Mouse (Mus musculus) G1E (cell line): Measurements from ENCODE around the gene Napepld. TPM values are rescaled to one million over a fixed set of nuclear protein-coding genes. Genes with fewer than 3 reads are reported as not detected.

Experiments
- ATAC-seq: 2 replicates; pipeline ENCODE4 v1.8.0; 2016; ENCODE audit warnings: mild to moderate bottlenecking; ENCODE audit not compliant: insufficient number of reproducible peaks, poor library complexity, low FRiP score, severe bottlenecking; ENCODE audit errors: extremely low read depth
- DNase-seq: peaks from one replicate; pipeline ENCODE4 v3.0.0; 2012; ENCODE audit warnings: low spot score
- H3K27me3 ChIP-seq: 2 replicates; pipeline ENCODE4 v1.6.1; 2012; ENCODE audit warnings: mild to moderate bottlenecking, low read length, inconsistent platforms; ENCODE audit not compliant: insufficient read depth
- H3K36me3 ChIP-seq: replicated peaks from 2 replicates; pipeline ENCODE3; 2012; ENCODE audit warnings: mild to moderate bottlenecking, inconsistent platforms
- H3K4me1 ChIP-seq: 2 replicates; pipeline ENCODE4 v1.6.1; 2012; ENCODE audit warnings: low read depth, low read length, inconsistent platforms, mixed read lengths; ENCODE audit not compliant: insufficient read depth
- H3K4me3 ChIP-seq: 2 replicates; pipeline ENCODE4 v1.5.1; 2012; ENCODE audit warnings: low read depth, mild to moderate bottlenecking, inconsistent platforms, low read length, moderate library complexity, mixed read lengths
- H3K9me3 ChIP-seq: replicated peaks from 2 replicates; pipeline ENCODE4 v1.6.1; 2012; ENCODE audit warnings: inconsistent platforms
- CTCF ChIP-seq: IDR thresholded peaks from 2 replicates; pipeline ENCODE4 v1.5.1; 2012; ENCODE audit warnings: low read depth, low read length, inconsistent platforms, mixed read lengths
- GATA1 ChIP-seq: IDR thresholded peaks from 2 replicates; pipeline ENCODE4 v1.6.1; 2012; ENCODE audit warnings: borderline replicate concordance, low read length, inconsistent platforms, mixed read lengths
- GATA2 ChIP-seq: IDR thresholded peaks from 2 replicates; pipeline ENCODE4 v1.6.1; 2012; ENCODE audit warnings: low read depth, low read length, inconsistent platforms, borderline replicate concordance
- POLR2AphosphoS5 ChIP-seq: IDR thresholded peaks from 2 replicates; pipeline ENCODE4 v1.6.1; 2012; ENCODE audit warnings: low read depth, low read length, inconsistent platforms; ENCODE audit not compliant: insufficient replicate concordance
- TAL1 ChIP-seq: conservative IDR thresholded peaks from 2 replicates; pipeline ENCODE4 v1.6.1; 2012; ENCODE audit warnings: low read depth, low read length, inconsistent platforms, mixed read lengths
- polyA plus RNA-seq: library from polyadenylated mRNA; stranded (reverse); fragments of >175 nt; gene quantifications from 2 replicates; pipeline ENCODE4 v1.2.3, GENCODE M21; 2012
- total RNA-seq, 2 experiments: library from RNA; stranded (forward) in 1 of 2; stranded (reverse) in 1 of 2; fragments of 200-1000 nt in 1 of 2; fragments of >200 nt in 1 of 2; fragmentation: Nextera tagmentation in 1 of 2; gene quantifications; 2 replicates each; pipeline ENCODE4 v1.2.3; 2014 to 2017

Napepld gene
- total and polyA plus RNA-seq, 3 experiments = 1.4 to 16.1 (median 3.6) TPM

DNA sequence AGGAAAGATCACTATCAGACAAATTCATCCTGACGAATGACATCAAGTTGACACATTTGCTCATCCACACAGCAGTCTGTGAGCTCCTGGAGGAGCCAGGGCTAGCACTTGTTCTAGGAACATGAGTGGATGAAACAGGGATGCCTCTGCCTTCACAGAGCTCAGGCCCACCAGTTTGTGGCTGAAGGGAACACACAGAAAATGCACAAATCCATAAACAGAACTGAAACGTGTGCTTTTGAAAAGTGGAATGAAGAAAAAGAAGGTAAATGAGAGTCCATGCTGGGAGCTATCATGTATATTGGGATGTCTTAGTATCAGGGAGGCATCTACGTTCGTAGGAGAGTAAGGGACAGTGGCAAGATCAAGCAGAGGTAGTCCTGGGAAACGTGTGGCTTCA, 27.9 kb upstream of the Napepld start:
- no peak for ATAC-seq
- Histone ChIP-seq H3K9me3 (0 out of 2 replicates have a peak, but pooled peaks cover 3% of the 10 kb centered on the region), H3K4me3 (no peak overlapping the region), H3K4me1 (peaks cover 3% of the 10 kb centered on the region; the same call in 1 of the 2 replicates), H3K27me3 (peaks cover 30% of the 10 kb centered on the region), H3K36me3 (no peaks in the 10 kb centered on the region)
- DNase-seq = no peak
- TF ChIP-seq TAL1 (no peak), GATA2 (no peak), POLR2AphosphoS5 (no peak), GATA1 (no peak), CTCF (no peak)

- Histone ChIP-seq H3K4me3 (no peak overlapping the region), H3K36me3 (no peaks in the 10 kb centered on the region)
These were observed 23.7 kb upstream of the Napepld start for GRCm38 (mm10) chr5:21724872-21725271.

DNA sequence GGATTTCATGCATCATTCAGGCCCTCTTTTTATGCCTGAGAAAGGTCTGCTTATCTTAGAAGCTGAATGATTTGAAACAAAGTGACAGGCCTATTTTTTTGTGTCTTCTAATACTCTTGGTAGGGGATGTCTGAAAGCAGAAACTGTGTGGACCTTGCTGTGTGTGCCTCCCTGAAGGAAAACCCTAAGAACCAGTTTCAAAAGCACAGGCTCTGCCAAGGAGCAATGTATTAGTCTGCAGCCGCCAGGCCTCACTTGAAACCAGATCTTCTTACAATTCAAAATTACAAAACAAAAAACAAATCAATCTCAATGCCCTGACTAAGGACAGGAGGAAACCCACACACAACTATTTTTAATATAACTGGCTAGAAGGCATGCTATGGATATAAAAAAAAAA, 23.2 kb upstream of the Napepld start:
- ATAC-seq (no peak), DNase-seq (no peak)
- no peaks in the 10 kb centered on the region; the same call in 1 of the 2 replicates for H3K4me1 ChIP-seq
- H3K4me3 ChIP-seq = no peak overlapping the region
- H3K36me3 ChIP-seq = no peaks in the 10 kb centered on the region
- peaks cover 32% of the 10 kb centered on the region for H3K27me3 ChIP-seq
- TF ChIP-seq POLR2AphosphoS5 (no peak), CTCF (no peak), GATA1 (no peak), TAL1 (no peak), GATA2 (no peak)
- H3K9me3 ChIP-seq = no peaks in the 10 kb centered on the region

More at GRCm38 (mm10) chr5:21724872-21725271, 23.7 kb upstream of the Napepld start:
- no peak for DNase-seq
- Histone ChIP-seq H3K4me1 (no peaks in the 10 kb centered on the region; the same call in 1 of the 2 replicates), H3K9me3 (no peaks in the 10 kb centered on the region), H3K27me3 (peaks cover 31% of the 10 kb centered on the region)
- TF ChIP-seq POLR2AphosphoS5 (no peak), GATA2 (no peak), CTCF (no peak), GATA1 (no peak), TAL1 (no peak)
- ATAC-seq = no peak

GRCm38 (mm10) chr5:21719209-21719608, 18.0 kb upstream of the Napepld start:
- Histone ChIP-seq H3K4me3 (no peak overlapping the region), H3K9me3 (no peaks in the 10 kb centered on the region), H3K36me3 (no peaks in the 10 kb centered on the region), H3K4me1 (peaks cover 6% of the 10 kb centered on the region), H3K27me3 (peaks cover 29% of the 10 kb centered on the region)
- ATAC-seq (no peak), DNase-seq (no peak)
- no peak for TF ChIP-seq GATA1
- no peak for TF ChIP-seq POLR2AphosphoS5
- TF ChIP-seq GATA2 = no peak
- no peak for TF ChIP-seq TAL1
- no peak for TF ChIP-seq CTCF

DNA sequence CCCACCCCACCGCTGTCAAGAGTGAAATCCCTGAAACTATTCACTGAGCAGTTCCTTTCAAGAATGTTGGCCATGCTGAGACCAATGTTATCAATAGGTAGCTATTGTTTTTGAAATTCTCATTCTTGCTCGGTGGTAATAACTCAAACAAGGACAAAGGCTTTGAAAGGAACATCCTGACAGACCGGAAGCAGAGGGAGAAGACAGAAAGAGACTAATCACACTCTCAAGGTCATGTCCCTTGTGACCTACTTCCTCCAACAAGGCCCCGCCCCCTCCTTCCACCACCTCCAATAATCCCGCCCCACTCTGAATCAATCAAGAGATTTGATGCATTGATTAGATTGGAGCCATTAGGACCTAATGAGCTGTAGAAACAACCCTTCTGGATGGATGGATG, 17.4 kb upstream of the Napepld start:
- TF ChIP-seq CTCF (no peak), TAL1 (no peak), GATA1 (no peak), GATA2 (no peak), POLR2AphosphoS5 (no peak)
- H3K36me3 ChIP-seq = no peaks in the 10 kb centered on the region
- peaks cover 29% of the 10 kb centered on the region for H3K27me3 ChIP-seq
- no peak for DNase-seq
- H3K9me3 ChIP-seq = no peaks in the 10 kb centered on the region
- H3K4me3 ChIP-seq = no peak overlapping the region
- no peak for ATAC-seq
- H3K4me1 ChIP-seq = peaks cover 6% of the 10 kb centered on the region

- ATAC-seq (no peak), DNase-seq (no peak)
- Histone ChIP-seq H3K4me3 (no peak overlapping the region), H3K4me1 (peaks cover 10% of the 10 kb centered on the region), H3K9me3 (no peaks in the 10 kb centered on the region), H3K36me3 (no peaks in the 10 kb centered on the region), H3K27me3 (peaks cover 30% of the 10 kb centered on the region)
- TF ChIP-seq TAL1 (no peak), GATA1 (no peak), POLR2AphosphoS5 (no peak), CTCF (no peak), GATA2 (no peak)
These were observed 16.0 kb upstream of the Napepld start for GRCm38 (mm10) chr5:21717165-21717715.

GRCm38 (mm10) chr5:21714447-21714846, 13.3 kb upstream of the Napepld start:
- ATAC-seq (no peak), DNase-seq (no peak)
- H3K36me3 ChIP-seq = no peaks in the 10 kb centered on the region
- H3K4me1 ChIP-seq = peaks cover 15% of the 10 kb centered on the region
- TF ChIP-seq GATA2 = no peak
- no peak for TF ChIP-seq CTCF
- TF ChIP-seq POLR2AphosphoS5 = no peak
- TF ChIP-seq TAL1 = no peak
- no peak for TF ChIP-seq GATA1
- no peak overlapping the region for H3K4me3 ChIP-seq
- no peaks in the 10 kb centered on the region for H3K9me3 ChIP-seq
- H3K27me3 ChIP-seq = peaks cover 24% of the 10 kb centered on the region
